Comparison of ENCODE assay signal across 8 mouse cellular contexts in genomic region chr11:74927236-74927725, GRCm38 (mm10). TPM values are rescaled to one million over a fixed set of nuclear protein-coding genes. Genes with fewer than 3 reads are reported as not detected.
DNase-seq lines count a peak whose midpoint lies in the region; ATAC-seq and TF ChIP-seq lines count a peak whose summit lies in the region.

No protein-coding gene starts in this region.

- H3K4me1 ChIP-seq in heart, embryonic 14.5 days (ENCODE audit: control insufficient read depth in 2 of 2, insufficient read depth in 2 of 2, low read length in 2 of 2): peaks cover 0 to 20% of the 10 kb centered on the region in 2 experiments; a peak in 2 of 4 replicates
- H3K4me1 ChIP-seq in lung, postnatal 0 days (ENCODE audit: insufficient read depth, low read depth, low read length): peaks cover 9% of the 10 kb centered on the region; the same call in 1 of the 2 replicates
- H3K4me1 ChIP-seq in embryonic facial prominence, embryonic 15.5 days: peaks cover 18% of the 10 kb centered on the region
- H3K4me1 ChIP-seq in neural tube, embryonic 13.5 days (replicated peaks): peaks cover 24% of the 10 kb centered on the region

- no peak for ATAC-seq in heart, embryonic 14.5 days (ENCODE audit: insufficient number of reproducible peaks, insufficient read depth, low FRiP score, low read depth)
- ATAC-seq in lung, postnatal 0 days: no peak
- no peak for ATAC-seq in embryonic facial prominence, embryonic 15.5 days (ENCODE audit: insufficient number of reproducible peaks, low FRiP score, low TSS enrichment, low read depth)
- no peak for ATAC-seq in neural tube, embryonic 13.5 days (ENCODE audit: low read depth)

- WGBS in heart, embryonic 14.5 days: 88% methylated on average over 2 of the region's 2 CpGs
- 87% methylated on average over 2 of the region's 2 CpGs for WGBS in lung, postnatal 0 days
- 87% methylated on average over 2 of the region's 2 CpGs for WGBS in embryonic facial prominence, embryonic 15.5 days
- 94% methylated on average over 2 of the region's 2 CpGs for WGBS in neural tube, embryonic 13.5 days

- no peak for TF ChIP-seq EP300 in lung, postnatal 0 days (IDR thresholded peaks at IDR 0.05)

- TF ChIP-seq CTCF in lung, postnatal 0 days (IDR thresholded peaks at IDR 0.05): no peak

- H3K27ac ChIP-seq in heart, embryonic 14.5 days (replicated peaks in 1 of 2; ENCODE audit: control insufficient read depth in 1 of 2, insufficient read depth in 1 of 2, low read depth in 2 of 2, low read length in 2 of 2): 0 out of 4 replicates have a peak overlapping the region, but pooled peaks of 1 of the 2 experiments have one; percentile 98
- H3K27ac ChIP-seq in lung, postnatal 0 days (ENCODE audit: low read length): no peak overlapping the region
- H3K27ac ChIP-seq in embryonic facial prominence, embryonic 15.5 days (replicated peaks): no peak overlapping the region
- H3K27ac ChIP-seq in neural tube, embryonic 13.5 days (replicated peaks): no peak overlapping the region

- H3K36me3 ChIP-seq in heart, embryonic 14.5 days (ENCODE audit: control insufficient read depth, insufficient read depth, low read length): peaks cover 26% of the 10 kb centered on the region
- peaks cover 6% of the 10 kb centered on the region; the same call in 1 of the 2 replicates for H3K36me3 ChIP-seq in lung, postnatal 0 days (ENCODE audit: insufficient read depth, low read length)
- H3K36me3 ChIP-seq in embryonic facial prominence, embryonic 15.5 days: peaks cover 14% of the 10 kb centered on the region
- peaks cover 26% of the 10 kb centered on the region for H3K36me3 ChIP-seq in neural tube, embryonic 13.5 days

- H3K4me3 ChIP-seq in heart, embryonic 14.5 days (ENCODE audit: control insufficient read depth in 1 of 2, insufficient read depth in 1 of 2, low read depth in 1 of 2, low read length in 2 of 2): peak overlapping the region in 1 of 2 experiments; percentile 88; a peak in 2 of 4 replicates
- H3K4me3 ChIP-seq in lung, postnatal 0 days (ENCODE audit: low read depth, low read length): no peak overlapping the region
- H3K4me3 ChIP-seq in embryonic facial prominence, embryonic 15.5 days (replicated peaks): no peak overlapping the region
- H3K4me3 ChIP-seq in neural tube, embryonic 13.5 days: peak overlapping the region; percentile 96; the same call in 1 of the 2 replicates

- no peaks in the 10 kb centered on the region for H3K27me3 ChIP-seq in heart, embryonic 14.5 days (ENCODE audit: control insufficient read depth, insufficient read depth, low read length)
- no peaks in the 10 kb centered on the region for H3K27me3 ChIP-seq in lung, postnatal 0 days (replicated peaks; ENCODE audit: insufficient read depth, low read length)
- no peaks in the 10 kb centered on the region for H3K27me3 ChIP-seq in embryonic facial prominence, embryonic 15.5 days
- H3K27me3 ChIP-seq in neural tube, embryonic 13.5 days: no peaks in the 10 kb centered on the region

- H3K9ac ChIP-seq in heart, embryonic 14.5 days (ENCODE audit: low read length): peak overlapping the region; percentile 95
- H3K9ac ChIP-seq in lung, postnatal 0 days (replicated peaks; ENCODE audit: low read depth): no peak overlapping the region
- no peak overlapping the region for H3K9ac ChIP-seq in embryonic facial prominence, embryonic 15.5 days
- no peak overlapping the region for H3K9ac ChIP-seq in neural tube, embryonic 13.5 days

- H3K9me3 ChIP-seq in heart, embryonic 14.5 days (ENCODE audit: control insufficient read depth, low read length): no peaks in the 10 kb centered on the region
- no peaks in the 10 kb centered on the region for H3K9me3 ChIP-seq in lung, postnatal 0 days (ENCODE audit: low read length)
- no peaks in the 10 kb centered on the region for H3K9me3 ChIP-seq in embryonic facial prominence, embryonic 15.5 days (replicated peaks)
- no peaks in the 10 kb centered on the region for H3K9me3 ChIP-seq in neural tube, embryonic 13.5 days

- no peak for DNase-seq in heart, postnatal 4 days
- DNase-seq in lung, postnatal 0 days (ENCODE audit: low spot score): no peak
- no peak for DNase-seq in lung, postnatal 4 days
- no peak for DNase-seq in cerebellum, adult 11-12 months
- no peak for DNase-seq in layer of hippocampus, postnatal 14 days (ENCODE audit: low spot score in 2 of 2)

- H3K4me2 ChIP-seq in heart, embryonic 14.5 days (ENCODE audit: low read length): peak overlapping the region; percentile 73
- H3K4me2 ChIP-seq in lung, postnatal 0 days (replicated peaks; ENCODE audit: low read depth, low read length): peak overlapping the region; percentile 60; the same call in 1 of the 2 replicates
- H3K4me2 ChIP-seq in embryonic facial prominence, embryonic 15.5 days (replicated peaks): peak overlapping the region; percentile 53; the same call in 1 of the 2 replicates
- 0 out of 2 replicates have a peak overlapping the region, but pooled peaks have one; percentile 14 for H3K4me2 ChIP-seq in neural tube, embryonic 13.5 days

RNA-seq across cellular contexts. Expression of gene Srr, which starts 1.5 kb away (rescaled TPM):
- 19.1 and 26.0 TPM in 2 replicates for polyA plus RNA-seq in heart, embryonic 14.5 days (2014; fragmentation: Nextera tagmentation; extraction: Ambion mirVana)
- total RNA-seq in heart, postnatal 4 days (2021): 10 to 100 TPM; 29.4 to 30.4 TPM
- 11.9 and 12.9 TPM in 2 replicates for polyA plus RNA-seq in lung, postnatal 0 days (2015; fragmentation: Nextera tagmentation; extraction: Ambion mirVana)
- 26.9 and 29.6 TPM in 2 replicates for polyA plus RNA-seq in embryonic facial prominence, embryonic 15.5 days (2015; fragmentation: Nextera tagmentation; extraction: Ambion mirVana)
- 34.9 and 36.5 TPM in 2 replicates for polyA plus RNA-seq in neural tube, embryonic 13.5 days (2015; fragmentation: Nextera tagmentation; extraction: Ambion mirVana)
- total RNA-seq in layer of hippocampus, postnatal 14 days (2021): 10 to 100 TPM; 94.4 to 98.0 TPM

RNA-seq across cellular contexts. Expression of gene Smg6, which starts 1.7 kb away (rescaled TPM):
- 10.6 and 11.5 TPM in 2 replicates for polyA plus RNA-seq in heart, embryonic 14.5 days (2014; fragmentation: Nextera tagmentation; extraction: Ambion mirVana)
- total RNA-seq in heart, postnatal 4 days (2021): 10 to 100 TPM; 25.6 to 25.7 TPM
- 9.9 and 11.0 TPM in 2 replicates for polyA plus RNA-seq in lung, postnatal 0 days (2015; fragmentation: Nextera tagmentation; extraction: Ambion mirVana)
- 17.5 and 18.1 TPM in 2 replicates for polyA plus RNA-seq in embryonic facial prominence, embryonic 15.5 days (2015; fragmentation: Nextera tagmentation; extraction: Ambion mirVana)
- polyA plus RNA-seq in neural tube, embryonic 13.5 days (2015; fragmentation: Nextera tagmentation; extraction: Ambion mirVana): 17.4 and 19.1 TPM in 2 replicates
- 10 to 100 TPM; 23.8 to 24.9 TPM for total RNA-seq in layer of hippocampus, postnatal 14 days (2021)

RNA-seq across cellular contexts. Expression of gene Tsr1, which starts 29.4 kb away (rescaled TPM):
- 24.7 and 26.1 TPM in 2 replicates for polyA plus RNA-seq in heart, embryonic 14.5 days (2014; fragmentation: Nextera tagmentation; extraction: Ambion mirVana)
- 10 to 100 TPM; 20.0 to 22.6 TPM for total RNA-seq in heart, postnatal 4 days (2021)
- 11.4 and 12.7 TPM in 2 replicates for polyA plus RNA-seq in lung, postnatal 0 days (2015; fragmentation: Nextera tagmentation; extraction: Ambion mirVana)
- 41.2 and 41.8 TPM in 2 replicates for polyA plus RNA-seq in embryonic facial prominence, embryonic 15.5 days (2015; fragmentation: Nextera tagmentation; extraction: Ambion mirVana)
- 30.2 and 31.9 TPM in 2 replicates for polyA plus RNA-seq in neural tube, embryonic 13.5 days (2015; fragmentation: Nextera tagmentation; extraction: Ambion mirVana)
- total RNA-seq in layer of hippocampus, postnatal 14 days (2021): 10 to 100 TPM; 35.8 to 37.0 TPM

RNA-seq across cellular contexts. Expression of gene Sgsm2, which starts 30.4 kb away (rescaled TPM):
- polyA plus RNA-seq in heart, embryonic 14.5 days (2014; fragmentation: Nextera tagmentation; extraction: Ambion mirVana): 4.9 and 5.3 TPM in 2 replicates
- total RNA-seq in heart, postnatal 4 days (2021): 10 to 100 TPM; 14.6 to 14.9 TPM
- polyA plus RNA-seq in lung, postnatal 0 days (2015; fragmentation: Nextera tagmentation; extraction: Ambion mirVana): 2.5 and 2.6 TPM in 2 replicates
- 5.8 and 6.8 TPM in 2 replicates for polyA plus RNA-seq in embryonic facial prominence, embryonic 15.5 days (2015; fragmentation: Nextera tagmentation; extraction: Ambion mirVana)
- polyA plus RNA-seq in neural tube, embryonic 13.5 days (2015; fragmentation: Nextera tagmentation; extraction: Ambion mirVana): 17.1 and 19.7 TPM in 2 replicates
- total RNA-seq in layer of hippocampus, postnatal 14 days (2021): 10 to 100 TPM; 69.6 to 73.0 TPM

Comparison
In these comparisons a context has a peak if more than half of its experiments do, and no peak if none do; other contexts are left out.
1. H3K4me2 ChIP-seq: peak in every context shown above with its lines; median percentile 73 in heart, embryonic 14.5 days; 60 in lung, postnatal 0 days; 53 in embryonic facial prominence, embryonic 15.5 days; 14 in neural tube, embryonic 13.5 days.